Mouse (Mus musculus): ENCODE measurements around the gene Harbi1.

Harbi1 gene

GRCm38 (mm10) chr2:91710272-91711234, at the start of gene Harbi1, which contains the start of gene Atg13:
Gene Harbi1 (plus strand): TSS chr2:91710852.
Gene Atg13 (minus strand): TSS chr2:91710576.
- peak; percentile 96 for DNase-seq (ENCODE audit: low read depth, low spot score)

- DNase-seq (ENCODE audit: low read depth, low spot score) = no peak
These were observed 49.7 kb upstream of the Harbi1 start for GRCm38 (mm10) chr2:91660981-91661380.

GRCm38 (mm10) chr2:91664780-91665179, 45.9 kb upstream of the Harbi1 start:
- no peak for DNase-seq (ENCODE audit: low read depth, low spot score)

- DNase-seq (ENCODE audit: low read depth, low spot score) = no peak
These were observed 44.2 kb upstream of the Harbi1 start for GRCm38 (mm10) chr2:91666386-91666910.

GRCm38 (mm10) chr2:91667747-91668146, 42.9 kb upstream of the Harbi1 start:
- no peak for DNase-seq (ENCODE audit: low read depth, low spot score)

GRCm38 (mm10) chr2:91669326-91669725, 41.3 kb upstream of the Harbi1 start:
- no peak for DNase-seq (ENCODE audit: low read depth, low spot score)

GRCm38 (mm10) chr2:91670038-91670437, 40.6 kb upstream of the Harbi1 start:
- DNase-seq (ENCODE audit: low read depth, low spot score) = no peak

GRCm38 (mm10) chr2:91673587-91673986, 37.1 kb upstream of the Harbi1 start:
- DNase-seq (ENCODE audit: low read depth, low spot score) = no peak

- no peak for DNase-seq (ENCODE audit: low read depth, low spot score)
These were observed 35.8 kb upstream of the Harbi1 start for GRCm38 (mm10) chr2:91674895-91675294.

GRCm38 (mm10) chr2:91676420-91676819, 34.2 kb upstream of the Harbi1 start:
- DNase-seq (ENCODE audit: low read depth, low spot score) = no peak

- DNase-seq (ENCODE audit: low read depth, low spot score) = no peak
These were observed 33.7 kb upstream of the Harbi1 start for GRCm38 (mm10) chr2:91676961-91677360.

- DNase-seq (ENCODE audit: low read depth, low spot score) = peak; percentile 38
These were observed 27.8 kb upstream of the Harbi1 start for GRCm38 (mm10) chr2:91682850-91683249.

GRCm38 (mm10) chr2:91683919-91684318, 26.7 kb upstream of the Harbi1 start:
- DNase-seq (ENCODE audit: low read depth, low spot score) = no peak

- DNase-seq (ENCODE audit: low read depth, low spot score) = no peak
These were observed 21.2 kb upstream of the Harbi1 start for GRCm38 (mm10) chr2:91689452-91689851.

- DNase-seq (ENCODE audit: low read depth, low spot score) = no peak
These were observed 15.0 kb upstream of the Harbi1 start for GRCm38 (mm10) chr2:91695436-91696224.

GRCm38 (mm10) chr2:91696225-91696590, 14.4 kb upstream of the Harbi1 start:
- no peak for DNase-seq (ENCODE audit: low read depth, low spot score)

GRCm38 (mm10) chr2:91699225-91699624, 11.4 kb upstream of the Harbi1 start:
- DNase-seq (ENCODE audit: low read depth, low spot score) = no peak

- DNase-seq (ENCODE audit: low read depth, low spot score) = no peak
These were observed 9.3 kb upstream of the Harbi1 start for GRCm38 (mm10) chr2:91701366-91701765.

GRCm38 (mm10) chr2:91705736-91706135, 4.9 kb upstream of the Harbi1 start:
- no peak for DNase-seq (ENCODE audit: low read depth, low spot score)

- no peak for DNase-seq (ENCODE audit: low read depth, low spot score)
These were observed 4.2 kb upstream of the Harbi1 start for GRCm38 (mm10) chr2:91706456-91706855.

- DNase-seq (ENCODE audit: low read depth, low spot score) = no peak
These were observed 2.3 kb upstream of the Harbi1 start for GRCm38 (mm10) chr2:91708361-91708760.

GRCm38 (mm10) chr2:91711256-91711925, 739 bp downstream of the Harbi1 start:
- DNase-seq (ENCODE audit: low read depth, low spot score) = peak; percentile 60

Measured in A20 (cell line).